Mouse (Mus musculus) midbrain, embryonic 14.5 days (tissue): Measurements from ENCODE around the gene Carns1. TPM values are rescaled to one million over a fixed set of nuclear protein-coding genes. Genes with fewer than 3 reads are reported as not detected.

Source experiments
- ATAC-seq: fragments of 200-750 bp; cut with Nextera tagmentation; 2 replicates; pipeline ENCODE4 v1.8.0; 2017; ENCODE audit warnings: moderate number of reproducible peaks, moderate library complexity; ENCODE audit not compliant: low FRiP score, low TSS enrichment
- DNase-seq: peaks from one replicate; pipeline ENCODE4 v3.0.0-alpha.2; 2015
- H3K27ac ChIP-seq: fragments of 300-500 bp; sonication (generic); replicated peaks from 2 replicates; pipeline ENCODE4 v1.5.1; 2014; ENCODE audit warnings: mild to moderate bottlenecking, low read depth, low read length, moderate library complexity
- H3K27me3 ChIP-seq: fragments of 300-500 bp; sonication (generic); 2 replicates; pipeline ENCODE4 v1.6.1; 2014; ENCODE audit warnings: low read length, control low read depth, mixed read lengths; ENCODE audit not compliant: control insufficient read depth, insufficient read depth
- H3K36me3 ChIP-seq: fragments of 300-500 bp; sonication (generic); 2 replicates; pipeline ENCODE4 v1.6.1; 2014; ENCODE audit warnings: low read length, control low read depth; ENCODE audit not compliant: control insufficient read depth, insufficient read depth
- H3K4me1 ChIP-seq: fragments of 300-500 bp; sonication (generic); 2 replicates; pipeline ENCODE4 v1.6.1; 2014; ENCODE audit warnings: mild to moderate bottlenecking, antibody characterized with exemption, low read length, control low read depth; ENCODE audit not compliant: control insufficient read depth, insufficient read depth
- H3K4me2 ChIP-seq: fragments of 300-500 bp; sonication (generic); 2 replicates; pipeline ENCODE4 v1.6.1; 2014; ENCODE audit warnings: mild to moderate bottlenecking, low read length, moderate library complexity
- H3K4me3 ChIP-seq: fragments of 300-500 bp; sonication (generic); replicated peaks from 2 replicates; pipeline ENCODE4 v1.5.1; 2014; ENCODE audit warnings: low read depth, low read length
- H3K9ac ChIP-seq: fragments of 300-500 bp; sonication (generic); replicated peaks from 2 replicates; pipeline ENCODE4 v1.6.1; 2014; ENCODE audit warnings: mild to moderate bottlenecking, low read length, moderate library complexity
- H3K9me3 ChIP-seq: fragments of 300-500 bp; sonication (generic); 2 replicates; pipeline ENCODE4 v1.6.1; 2016; ENCODE audit warnings: low read length, control low read depth, mixed read lengths; ENCODE audit not compliant: control insufficient read depth
- WGBS: fragments of 180-500 bp; shearing (Covaris S2); extraction: QIAGEN DNeasy Blood & Tissue Kit; methylation state at CpG from one replicate; pipeline ENCODE4 v1.1.7; 2014; 5-methylcytosine and 5-hydroxymethylcytosine counted together
- polyA plus RNA-seq: library from polyadenylated mRNA; unstranded; fragments of >200 nt; fragmentation: Nextera tagmentation; extraction: Ambion mirVana; gene quantifications from 2 replicates; pipeline ENCODE4 v1.2.1, GENCODE M21; 2014

Gene Carns1
- polyA plus RNA-seq: 3.9 and 6.0 TPM in 2 replicates

GRCm38 (mm10) chr19:4175368-4175947, at the start of gene Carns1:
Gene Carns1, minus strand, starts transcription at chr19:4175479.
- Histone ChIP-seq H3K4me2 (peak within 1 kb of the TSS; percentile 9), H3K4me1 (peaks cover 10% of the 10 kb centered on the region), H3K9me3 (no peaks in the 10 kb centered on the region), H3K4me3 (no peak within 1 kb of the TSS), H3K27ac (0 out of 2 replicates have a peak within 1 kb of the TSS, but pooled peaks have one; percentile 0), H3K9ac (peak within 1 kb of the TSS; percentile 38; the same call in 1 of the 2 replicates), H3K36me3 (no peaks in the 10 kb centered on the region), H3K27me3 (no peaks in the 10 kb centered on the region)
- peak; percentile 44 for DNase-seq
- ATAC-seq: no peak
- WGBS: 2% methylated on average over 11 of the region's 11 CpGs

- no peaks in the 10 kb centered on the region for H3K9me3 ChIP-seq
- no peak overlapping the region for H3K4me3 ChIP-seq
- H3K27me3 ChIP-seq: 0 out of 2 replicates have a peak, but pooled peaks cover under 1% of the 10 kb centered on the region
- H3K4me2 ChIP-seq: no peak overlapping the region
- no peak overlapping the region for H3K27ac ChIP-seq
- no peak for DNase-seq
- no peak for ATAC-seq
- no peaks in the 10 kb centered on the region for H3K36me3 ChIP-seq
- no peaks in the 10 kb centered on the region for H3K4me1 ChIP-seq
- WGBS: 81% methylated on average over 11 of the region's 11 CpGs
- H3K9ac ChIP-seq: no peak overlapping the region
Measured at GRCm38 (mm10) chr19:4222165-4222564, 46.9 kb upstream of the Carns1 start.

- H3K9me3 ChIP-seq: no peaks in the 10 kb centered on the region
- H3K4me3 ChIP-seq: no peak overlapping the region
- DNase-seq (peak; percentile 12), ATAC-seq (no peak)
- H3K36me3 ChIP-seq: no peaks in the 10 kb centered on the region
- no peak overlapping the region for H3K4me2 ChIP-seq
- no peak overlapping the region for H3K27ac ChIP-seq
- H3K27me3 ChIP-seq: peaks cover 10% of the 10 kb centered on the region
- WGBS: 43% methylated on average over 14 of the region's 14 CpGs
- no peaks in the 10 kb centered on the region for H3K4me1 ChIP-seq
- no peak overlapping the region for H3K9ac ChIP-seq
Measured at GRCm38 (mm10) chr19:4220957-4221743, 45.9 kb upstream of the Carns1 start.

- Histone ChIP-seq H3K4me1 (no peaks in the 10 kb centered on the region), H3K9me3 (no peaks in the 10 kb centered on the region), H3K27me3 (peaks cover 17% of the 10 kb centered on the region), H3K36me3 (no peaks in the 10 kb centered on the region), H3K4me2 (no peak overlapping the region), H3K9ac (no peak overlapping the region), H3K27ac (no peak overlapping the region), H3K4me3 (no peak overlapping the region)
- WGBS: 53% methylated on average over 4 of the region's 4 CpGs
- ATAC-seq (no peak), DNase-seq (no peak)
Measured at GRCm38 (mm10) chr19:4220416-4220815, 45.1 kb upstream of the Carns1 start.

DNA sequence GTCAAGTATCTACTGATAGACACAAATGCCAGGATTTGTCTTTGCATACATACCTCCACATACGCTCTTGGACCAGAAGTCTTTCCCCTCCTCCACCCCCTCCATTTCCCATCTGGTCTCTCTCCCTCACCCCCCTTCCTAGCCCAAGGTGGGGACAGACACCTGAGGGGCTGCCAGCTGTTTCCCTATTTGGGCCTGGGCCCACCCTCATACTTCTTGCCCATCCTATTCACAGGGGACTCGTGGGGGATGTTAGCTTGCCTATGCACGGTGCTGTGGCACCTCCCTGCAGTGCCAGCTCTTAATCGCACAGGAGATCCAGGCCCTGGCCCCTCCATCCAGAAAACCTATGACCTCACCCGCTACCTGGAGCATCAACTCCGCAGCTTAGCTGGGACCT, 44.7 kb upstream of the Carns1 start:
- ATAC-seq: no peak
- H3K27me3 ChIP-seq: peaks cover 22% of the 10 kb centered on the region
- no peak overlapping the region for H3K9ac ChIP-seq

GRCm38 (mm10) chr19:4218784-4219183, 43.5 kb upstream of the Carns1 start:
- Histone ChIP-seq H3K36me3 (no peaks in the 10 kb centered on the region), H3K27me3 (peaks cover 29% of the 10 kb centered on the region), H3K9me3 (no peaks in the 10 kb centered on the region), H3K4me2 (no peak overlapping the region), H3K4me3 (no peak overlapping the region), H3K27ac (no peak overlapping the region), H3K9ac (no peak overlapping the region), H3K4me1 (0 out of 2 replicates have a peak, but pooled peaks cover 12% of the 10 kb centered on the region)
- 69% methylated on average over 1 of the region's 1 CpGs for WGBS
- ATAC-seq: no peak
- DNase-seq: no peak

More for the DNA sequence above, 44.7 kb upstream of the Carns1 start:
- Histone ChIP-seq H3K27ac (no peak overlapping the region), H3K36me3 (no peaks in the 10 kb centered on the region), H3K4me3 (no peak overlapping the region), H3K4me1 (0 out of 2 replicates have a peak, but pooled peaks cover 4% of the 10 kb centered on the region), H3K4me2 (no peak overlapping the region), H3K9me3 (no peaks in the 10 kb centered on the region)
- 86% methylated on average over 6 of the region's 6 CpGs for WGBS
- no peak for DNase-seq

DNA sequence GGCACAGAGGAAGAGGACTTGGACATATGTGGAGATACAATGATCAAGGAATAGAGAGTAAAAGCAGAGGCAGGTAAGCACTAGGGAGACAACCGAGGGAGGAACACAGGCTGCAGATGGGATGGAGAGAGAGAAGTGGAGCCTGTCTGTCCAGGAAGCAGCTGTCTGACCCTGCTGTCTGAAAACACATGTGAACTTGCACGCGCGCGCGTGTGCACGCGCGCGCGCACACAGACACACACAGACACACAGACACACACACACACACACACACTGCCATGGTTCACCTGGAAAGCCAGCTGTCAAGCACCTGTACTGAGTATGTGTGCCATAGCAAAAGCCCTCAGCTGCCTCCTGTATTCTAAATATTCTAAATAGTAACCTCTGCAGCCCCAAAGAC, 43.0 kb upstream of the Carns1 start:
- Histone ChIP-seq H3K9ac (no peak overlapping the region), H3K27ac (no peak overlapping the region), H3K36me3 (no peaks in the 10 kb centered on the region), H3K4me1 (0 out of 2 replicates have a peak, but pooled peaks cover 15% of the 10 kb centered on the region), H3K4me3 (no peak overlapping the region), H3K9me3 (no peaks in the 10 kb centered on the region), H3K4me2 (no peak overlapping the region), H3K27me3 (peaks cover 34% of the 10 kb centered on the region)
- ATAC-seq (no peak), DNase-seq (no peak)
- 89% methylated on average over 11 of the region's 11 CpGs for WGBS

GRCm38 (mm10) chr19:4217855-4218254, 42.6 kb upstream of the Carns1 start:
- 43% methylated on average over 3 of the region's 3 CpGs for WGBS
- no peak overlapping the region for H3K4me3 ChIP-seq
- H3K4me1 ChIP-seq: 0 out of 2 replicates have a peak, but pooled peaks cover 15% of the 10 kb centered on the region
- no peak overlapping the region for H3K27ac ChIP-seq
- peaks cover 38% of the 10 kb centered on the region for H3K27me3 ChIP-seq
- H3K4me2 ChIP-seq: no peak overlapping the region
- DNase-seq: no peak
- H3K36me3 ChIP-seq: no peaks in the 10 kb centered on the region
- no peaks in the 10 kb centered on the region for H3K9me3 ChIP-seq
- H3K9ac ChIP-seq: no peak overlapping the region
- ATAC-seq: no peak
